Mouse (Mus musculus): ENCODE data around the gene Rai2. TPM values are rescaled to one million over a fixed set of nuclear protein-coding genes. Genes with fewer than 3 reads are reported as not detected.

Gene Rai2
- not detected in 2 replicates for total RNA-seq (2012; rRNA removed)

DNA sequence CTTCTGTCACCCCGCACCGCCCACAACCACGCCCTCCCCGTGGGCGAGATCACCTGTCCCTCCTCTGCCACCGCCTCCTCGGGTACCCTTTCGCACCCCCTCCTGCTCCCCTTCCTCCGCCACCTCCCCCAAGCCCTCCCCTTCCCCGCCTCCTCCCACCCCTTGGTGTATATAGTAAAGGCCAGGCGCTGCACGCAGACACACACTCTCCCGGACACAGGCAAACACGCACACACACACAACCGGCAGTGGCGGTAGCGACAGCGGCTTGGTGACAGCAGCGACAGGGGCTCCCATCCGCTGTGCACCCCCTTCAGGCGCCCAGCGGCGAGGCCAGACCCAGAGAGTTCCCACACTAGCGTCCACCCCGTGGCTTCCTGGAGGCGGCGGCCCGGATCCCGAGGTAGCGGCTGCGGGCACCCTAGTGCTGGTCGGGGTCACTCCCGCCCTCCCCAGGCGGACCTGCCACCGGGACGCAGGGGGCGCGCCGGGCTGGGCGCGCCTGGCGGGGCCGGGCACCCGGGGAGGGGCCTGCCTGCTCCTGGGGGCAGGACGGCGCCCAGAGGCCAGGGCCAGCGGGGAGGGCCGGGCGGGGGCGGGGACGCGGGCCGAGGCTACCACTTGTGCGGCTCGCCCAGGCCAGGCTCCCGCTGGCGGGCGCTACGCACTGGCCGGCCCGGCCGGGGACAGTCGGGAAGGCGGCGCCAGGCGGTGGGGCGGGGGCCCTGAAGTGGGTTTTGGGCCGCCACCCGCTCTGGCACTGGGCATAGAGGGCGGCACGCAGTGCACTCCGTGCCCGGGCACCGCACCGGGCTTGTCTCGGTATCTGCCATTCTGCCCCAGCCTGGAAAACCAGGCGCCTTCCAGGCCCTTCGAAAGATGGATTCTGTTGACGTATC lies at the start of gene Rai2:
Gene Rai2, plus strand, starts transcription at position 205 of the 899 bp plus-strand sequence.
- Histone ChIP-seq H3K36me3 (ENCODE audit: control insufficient read depth, insufficient read depth, low read length, poor library complexity, severe bottlenecking) (no peaks in the 10 kb centered on the region), H3K4me3 (ENCODE audit: insufficient read depth in 1 of 2, low read depth in 1 of 2, low read length in 2 of 2, poor library complexity in 1 of 2, severe bottlenecking in 1 of 2) (peak within 1 kb of the TSS; percentile 56 to 72), H3K9ac (ENCODE audit: insufficient read depth, low read depth, low read length, poor library complexity, severe bottlenecking) (no peak within 1 kb of the TSS; the same call in 1 of the 2 replicates), H3K4me1 (ENCODE audit: control insufficient read depth in 2 of 2, insufficient read depth in 2 of 2, low read length in 2 of 2, poor library complexity in 1 of 2) (peaks cover 0 to 3% of the 10 kb centered on the region in 2 experiments; a peak in 1 of 4 replicates), H3K9me3 (ENCODE audit: control insufficient read depth, insufficient read depth, low read depth, low read length) (no peaks in the 10 kb centered on the region), H3K27ac (ENCODE audit: insufficient read depth, low read depth, low read length, poor library complexity, severe bottlenecking) (no peak within 1 kb of the TSS)
- TF ChIP-seq CHD2 (IDR thresholded peaks at IDR 0.05; ENCODE audit: low read depth, low read length) (no peak), HCFC1 (IDR thresholded peaks at IDR 0.05; ENCODE audit: borderline replicate concordance, insufficient read depth, low read length) (no peak), MAFK (IDR thresholded peaks at IDR 0.05; ENCODE audit: insufficient read depth, low read depth, low read length) (no peak), ZNF384 (IDR thresholded peaks at IDR 0.05; ENCODE audit: low read depth, low read length) (no peak), ZC3H11A (IDR thresholded peaks at IDR 0.05; ENCODE audit: borderline replicate concordance, low read depth, low read length) (no peak)
- in situ Hi-C loops (cut with MboI; ENCODE audit: low sequenced_read_pairs in 2 of 2, unreplicated experiment in 2 of 2): no loop called here
- DNase-seq (ENCODE audit: low read depth, low spot score): no peak

DNA sequence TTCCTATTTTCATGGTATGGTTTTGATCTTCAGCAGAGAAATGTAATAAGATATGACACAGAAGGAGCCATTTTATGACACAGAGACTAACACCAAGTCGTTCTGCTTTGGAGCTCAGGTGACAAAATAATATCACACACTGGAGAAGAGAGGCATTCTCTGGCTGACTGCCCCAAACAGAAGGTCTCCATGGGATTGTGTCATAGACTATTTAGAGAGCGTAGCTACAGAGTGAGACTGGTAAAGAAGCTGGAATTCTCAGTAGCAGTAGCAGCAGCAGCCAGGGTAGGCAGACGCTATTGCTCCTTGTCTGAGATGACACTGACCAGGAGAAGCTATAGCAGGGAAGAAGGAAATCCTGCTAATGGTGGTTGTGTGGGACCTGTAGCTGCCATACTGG lies 27.5 kb upstream of the Rai2 start:
- no peak for DNase-seq (ENCODE audit: low read depth, low spot score)
- TF ChIP-seq MAFK (IDR thresholded peaks at IDR 0.05; ENCODE audit: insufficient read depth, low read depth, low read length): no peak
- no peaks in the 10 kb centered on the region for H3K36me3 ChIP-seq (ENCODE audit: control insufficient read depth, insufficient read depth, low read length, poor library complexity, severe bottlenecking)
- H3K4me3 ChIP-seq (ENCODE audit: insufficient read depth in 1 of 2, low read depth in 1 of 2, low read length in 2 of 2, poor library complexity in 1 of 2, severe bottlenecking in 1 of 2): no peak overlapping the region
- no peaks in the 10 kb centered on the region for H3K4me1 ChIP-seq (ENCODE audit: control insufficient read depth in 2 of 2, insufficient read depth in 2 of 2, low read length in 2 of 2, poor library complexity in 1 of 2)
- H3K27ac ChIP-seq (ENCODE audit: insufficient read depth, low read depth, low read length, poor library complexity, severe bottlenecking): no peak overlapping the region
- H3K9ac ChIP-seq (ENCODE audit: insufficient read depth, low read depth, low read length, poor library complexity, severe bottlenecking): no peak overlapping the region
- no peaks in the 10 kb centered on the region for H3K9me3 ChIP-seq (ENCODE audit: control insufficient read depth, insufficient read depth, low read depth, low read length)
- in situ Hi-C loops (cut with MboI; ENCODE audit: low sequenced_read_pairs in 2 of 2, unreplicated experiment in 2 of 2): no loop called here

DNA sequence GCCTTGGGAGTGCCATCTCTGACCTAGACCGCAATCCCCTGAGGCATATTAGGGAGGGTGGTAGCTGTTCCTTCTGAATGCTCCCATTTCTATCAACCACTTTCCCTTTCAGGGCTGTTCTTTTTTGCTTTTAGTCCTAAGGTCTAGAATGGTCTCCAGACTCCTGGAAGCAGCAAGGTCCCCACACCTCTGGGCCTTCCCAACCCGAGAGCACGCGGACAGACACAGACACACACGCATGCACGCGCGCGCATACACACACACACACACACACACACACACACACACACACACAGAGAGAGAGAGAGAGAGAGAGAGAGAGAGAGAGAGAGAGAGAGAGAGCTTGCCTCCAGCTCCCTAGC lies 385 bp upstream of the Rai2 start:
- Histone ChIP-seq H3K9me3 (ENCODE audit: control insufficient read depth, insufficient read depth, low read depth, low read length) (no peaks in the 10 kb centered on the region), H3K4me1 (ENCODE audit: control insufficient read depth in 2 of 2, insufficient read depth in 2 of 2, low read length in 2 of 2, poor library complexity in 1 of 2) (peaks cover 0 to 3% of the 10 kb centered on the region in 2 experiments; a peak in 1 of 4 replicates), H3K27ac (ENCODE audit: insufficient read depth, low read depth, low read length, poor library complexity, severe bottlenecking) (no peak overlapping the region), H3K4me3 (ENCODE audit: insufficient read depth in 1 of 2, low read depth in 1 of 2, low read length in 2 of 2, poor library complexity in 1 of 2, severe bottlenecking in 1 of 2) (peak overlapping the region; percentile 56 to 72; a peak in 3 of 4 replicates), H3K36me3 (ENCODE audit: control insufficient read depth, insufficient read depth, low read length, poor library complexity, severe bottlenecking) (no peaks in the 10 kb centered on the region), H3K9ac (ENCODE audit: insufficient read depth, low read depth, low read length, poor library complexity, severe bottlenecking) (no peak overlapping the region; the same call in 1 of the 2 replicates)
- DNase-seq (ENCODE audit: low read depth, low spot score): no peak
- TF ChIP-seq HCFC1 (IDR thresholded peaks at IDR 0.05; ENCODE audit: borderline replicate concordance, insufficient read depth, low read length): no peak
- TF ChIP-seq ZNF384 (IDR thresholded peaks at IDR 0.05; ENCODE audit: low read depth, low read length): no peak
- no peak for TF ChIP-seq CHD2 (IDR thresholded peaks at IDR 0.05; ENCODE audit: low read depth, low read length)
- in situ Hi-C loops (cut with MboI; ENCODE audit: low sequenced_read_pairs in 2 of 2, unreplicated experiment in 2 of 2): no loop called here

GRCm38 (mm10) chrX:161717764-161718382 lies 1.0 kb downstream of the Rai2 start:
- TF ChIP-seq ZC3H11A (IDR thresholded peaks at IDR 0.05; ENCODE audit: borderline replicate concordance, low read depth, low read length): no peak
- no peak for TF ChIP-seq HCFC1 (IDR thresholded peaks at IDR 0.05; ENCODE audit: borderline replicate concordance, insufficient read depth, low read length)
- TF ChIP-seq ZNF384 (IDR thresholded peaks at IDR 0.05; ENCODE audit: low read depth, low read length): no peak
- no peak for TF ChIP-seq CHD2 (IDR thresholded peaks at IDR 0.05; ENCODE audit: low read depth, low read length)
- TF ChIP-seq MAFK (IDR thresholded peaks at IDR 0.05; ENCODE audit: insufficient read depth, low read depth, low read length): no peak
- Histone ChIP-seq H3K4me1 (ENCODE audit: control insufficient read depth in 2 of 2, insufficient read depth in 2 of 2, low read length in 2 of 2, poor library complexity in 1 of 2) (peaks cover 0 to 3% of the 10 kb centered on the region in 2 experiments; a peak in 1 of 4 replicates), H3K4me3 (ENCODE audit: insufficient read depth in 1 of 2, low read depth in 1 of 2, low read length in 2 of 2, poor library complexity in 1 of 2, severe bottlenecking in 1 of 2) (peak overlapping the region; percentile 56 to 72), H3K27ac (ENCODE audit: insufficient read depth, low read depth, low read length, poor library complexity, severe bottlenecking) (no peak overlapping the region), H3K36me3 (ENCODE audit: control insufficient read depth, insufficient read depth, low read length, poor library complexity, severe bottlenecking) (no peaks in the 10 kb centered on the region), H3K9me3 (ENCODE audit: control insufficient read depth, insufficient read depth, low read depth, low read length) (no peaks in the 10 kb centered on the region), H3K9ac (ENCODE audit: insufficient read depth, low read depth, low read length, poor library complexity, severe bottlenecking) (no peak overlapping the region)
- no peak for DNase-seq (ENCODE audit: low read depth, low spot score)
- in situ Hi-C loops (cut with MboI; ENCODE audit: low sequenced_read_pairs in 2 of 2, unreplicated experiment in 2 of 2): no loop called here

Measured in ES-E14 (cell line).